Mouse (Mus musculus) frontal cortex, postnatal 10 days (tissue): ENCODE measurements around the gene Tmem255a.

ENCODE experiments used
- DNase-seq, 2 experiments: peaks; one replicate each; pipeline ENCODE4 v3.0.0; 2022; ENCODE audit warnings: low spot score in 2 of 2, mixed read lengths in 1 of 2

The Tmem255a gene

DNA sequence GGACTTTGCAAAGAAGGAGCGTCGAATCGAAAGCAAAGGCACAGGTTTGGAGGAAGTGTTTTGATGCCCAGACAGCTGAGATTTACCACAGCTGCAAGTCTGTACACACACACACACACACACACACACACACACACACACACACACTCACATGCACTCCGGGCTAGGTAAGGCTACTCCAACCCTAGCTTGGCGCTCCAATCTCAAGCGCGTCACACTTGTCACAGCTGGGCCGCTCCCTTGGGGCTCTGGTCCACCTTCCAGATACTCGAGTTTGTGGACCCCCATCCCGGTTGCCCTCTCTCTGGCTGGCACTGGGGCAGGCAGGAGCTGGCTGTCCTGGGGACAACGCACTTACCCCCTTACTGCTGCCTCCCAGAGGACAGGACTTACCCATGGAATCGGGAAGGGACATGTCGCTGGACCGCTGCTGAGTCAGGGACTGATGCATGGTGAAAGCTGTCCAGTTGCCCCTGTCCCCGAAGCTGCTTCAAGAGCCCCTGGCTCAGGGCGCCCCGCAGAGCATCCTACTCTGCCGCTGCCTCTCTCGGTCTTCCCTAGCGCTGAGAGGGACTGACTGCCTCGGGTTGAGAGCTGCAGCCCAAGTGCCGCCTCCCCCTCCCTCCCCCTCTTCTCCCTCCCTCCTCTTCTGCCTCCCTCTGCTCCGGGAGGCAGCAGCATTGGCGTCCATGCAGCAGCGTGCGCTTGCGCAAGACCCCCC, at the start of gene Tmem255a:
Gene Tmem255a, minus strand, starts transcription at position 589 of the 721 bp plus-strand sequence.
- peak in 1 of 2 experiments; percentile 26 for DNase-seq

- no peak for DNase-seq
Observed at GRCm38 (mm10) chrX:38259610-38260009, 7.4 kb upstream of the Tmem255a start.

DNA sequence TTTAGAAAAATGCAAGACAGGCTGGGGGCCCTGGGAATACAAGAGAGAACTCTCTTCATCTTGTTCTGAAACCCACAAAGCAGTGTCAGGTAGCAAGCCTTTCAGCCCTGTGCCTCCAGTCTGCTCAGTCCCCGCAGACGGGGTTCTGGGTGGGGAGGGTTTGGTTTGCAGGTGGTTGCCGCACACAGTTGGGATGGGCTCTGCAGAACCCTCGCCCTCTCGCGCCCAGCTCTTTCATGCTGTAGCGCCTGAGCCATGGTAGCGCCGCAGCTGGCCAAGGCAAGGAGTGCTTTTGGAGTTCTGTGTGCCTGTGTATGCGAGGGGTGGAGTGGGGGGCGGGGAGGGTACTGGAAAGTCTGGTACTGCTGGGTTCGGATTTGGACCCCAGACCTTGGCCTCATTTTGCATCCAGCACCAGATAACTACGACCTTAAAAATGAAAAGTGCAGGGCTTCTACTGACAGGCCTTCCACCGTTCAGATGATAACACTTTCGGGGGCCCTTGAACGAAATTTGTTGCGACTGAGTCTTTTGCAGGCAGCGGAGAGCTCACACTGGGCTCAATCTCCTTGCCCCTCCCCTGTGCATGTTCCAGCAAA, 1.8 kb downstream of the Tmem255a start:
- DNase-seq: no peak

DNA sequence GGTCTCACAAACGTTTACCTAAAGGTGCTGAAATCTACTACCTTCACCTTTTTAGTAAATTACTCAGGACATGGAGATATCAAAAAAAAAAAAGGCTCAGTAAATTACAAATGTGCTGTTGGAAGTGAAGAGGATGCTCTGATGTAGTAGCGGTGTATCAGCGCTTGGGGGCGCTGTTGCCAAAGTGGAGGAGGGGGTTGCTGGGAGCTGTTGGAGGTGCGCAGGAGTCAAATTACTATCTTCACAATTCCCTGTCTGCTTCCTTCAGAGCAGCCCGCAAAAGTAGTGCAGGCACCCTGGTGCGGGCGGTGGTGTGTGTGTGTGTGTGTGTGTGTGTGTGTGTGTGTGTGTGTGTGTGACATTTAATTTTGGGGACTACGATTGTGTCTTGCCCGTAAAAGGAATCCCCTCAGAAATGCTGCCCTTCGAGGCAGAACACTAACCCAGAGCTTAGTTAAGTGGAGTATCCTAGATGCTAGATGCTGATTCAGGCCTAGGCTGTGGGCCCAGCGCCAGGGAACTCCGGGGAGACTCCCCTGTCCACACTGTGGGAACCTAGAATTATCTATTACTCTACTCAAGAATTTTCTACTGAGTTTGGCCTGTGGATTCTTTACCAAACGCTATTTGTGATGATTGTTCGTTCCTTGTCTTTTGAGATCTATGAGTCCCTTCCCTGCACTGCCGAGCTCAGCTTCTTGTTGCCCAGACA, 2.4 kb downstream of the Tmem255a start:
- DNase-seq: peak in 1 of 2 experiments; percentile 31

DNA sequence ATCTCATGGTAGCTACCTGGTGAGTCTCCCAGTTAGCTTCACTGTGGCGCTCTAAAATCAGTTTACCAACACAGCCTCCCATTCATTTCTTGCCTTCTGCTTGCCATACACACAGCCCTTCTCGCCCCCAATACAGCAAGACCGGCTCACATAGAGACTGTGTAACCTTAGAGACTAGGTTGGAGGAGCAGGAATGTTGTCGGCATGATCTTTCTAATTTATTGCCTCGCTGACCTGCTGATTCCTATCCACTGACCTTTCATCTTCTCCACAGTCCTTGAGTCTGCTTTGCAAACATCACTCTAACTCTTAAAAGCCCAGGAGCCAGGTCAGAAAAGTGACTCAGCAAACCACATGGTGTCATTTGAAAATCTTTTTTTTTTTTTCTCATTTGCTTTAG, 4.6 kb downstream of the Tmem255a start:
- no peak for DNase-seq

GRCm38 (mm10) chrX:38247108-38247507, 5.1 kb downstream of the Tmem255a start:
- DNase-seq: no peak

DNA sequence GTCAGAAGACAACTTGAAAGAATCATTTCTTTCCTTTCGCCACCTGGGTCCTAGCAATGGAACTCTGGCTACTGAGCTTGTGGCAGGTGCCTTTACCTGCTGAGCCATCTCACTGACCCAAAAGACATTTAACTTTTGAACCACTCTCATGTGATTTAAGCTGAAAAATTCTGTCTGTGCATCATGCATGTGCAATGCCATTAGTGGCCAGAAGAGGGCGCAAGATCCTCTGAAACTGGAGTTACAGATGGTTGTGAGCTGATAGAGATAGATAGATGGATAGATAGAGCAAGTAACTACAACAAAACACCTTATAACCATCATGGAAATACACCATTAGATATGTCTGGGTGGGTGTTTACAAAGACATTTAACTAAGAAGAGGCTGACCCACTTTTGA, 14.5 kb downstream of the Tmem255a start:
- no peak for DNase-seq

DNA sequence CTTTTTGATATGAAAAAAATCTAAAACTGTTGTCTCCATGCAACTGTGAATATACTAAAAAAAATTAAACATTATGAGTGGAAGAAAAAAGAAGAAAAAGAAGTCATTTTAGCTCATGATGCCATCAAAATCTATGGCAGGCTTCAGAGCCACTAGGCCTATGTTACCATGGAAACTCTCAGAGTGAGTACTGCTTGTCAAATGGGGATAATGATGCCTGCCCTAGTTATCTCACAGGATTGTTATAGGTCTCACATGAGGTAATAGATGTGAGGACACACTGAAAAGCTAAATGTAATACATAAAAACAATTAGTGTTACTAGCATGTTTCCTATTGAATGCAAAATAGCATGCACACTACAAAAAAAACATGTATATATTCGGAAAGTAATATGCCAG, 22.4 kb downstream of the Tmem255a start:
- DNase-seq: no peak

GRCm38 (mm10) chrX:38222757-38223156, 29.5 kb downstream of the Tmem255a start:
- DNase-seq: no peak

DNA sequence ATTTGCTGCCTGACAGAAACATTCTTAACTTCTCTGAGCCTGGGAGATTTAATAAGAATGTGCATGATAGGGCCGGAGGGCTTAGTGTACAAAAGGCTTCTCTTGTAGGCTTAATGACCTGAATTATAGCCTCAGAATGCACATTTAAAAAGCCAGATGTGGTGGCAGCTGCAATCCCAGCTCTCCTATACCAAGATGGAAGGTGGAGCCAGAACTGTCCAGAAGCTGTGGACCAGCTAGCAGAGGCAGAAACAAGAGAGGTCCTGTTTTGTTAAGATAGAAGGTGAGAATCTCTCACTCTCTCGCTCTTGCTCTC, 34.6 kb downstream of the Tmem255a start:
- no peak for DNase-seq

GRCm38 (mm10) chrX:38216986-38217675, 35.1 kb downstream of the Tmem255a start:
- DNase-seq: no peak

- no peak for DNase-seq
Observed at GRCm38 (mm10) chrX:38207392-38207791, 44.8 kb downstream of the Tmem255a start.

- no peak for DNase-seq
Observed at GRCm38 (mm10) chrX:38201816-38202215, 50.4 kb downstream of the Tmem255a start.

DNA sequence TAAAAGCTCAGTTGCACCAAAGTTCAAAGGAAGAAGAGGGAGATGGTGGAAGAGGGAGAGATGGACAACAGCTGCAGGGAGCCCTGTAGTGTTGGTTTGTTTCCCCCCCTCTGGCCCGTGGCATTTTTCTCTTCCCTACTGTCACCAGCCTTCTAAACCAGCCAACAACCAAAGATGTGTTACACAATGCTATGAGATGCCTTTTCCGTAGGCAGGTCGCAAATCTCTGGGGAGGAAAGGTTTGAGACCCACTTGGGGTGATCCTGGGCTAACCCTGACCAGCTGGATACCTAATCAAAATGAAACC, 61.8 kb downstream of the Tmem255a start:
- DNase-seq: no peak

- DNase-seq: peak; percentile 69 to 88
Observed at GRCm38 (mm10) chrX:38189552-38190457, 62.4 kb downstream of the Tmem255a start, which contains the start of gene Zbtb33. Gene Zbtb33, plus strand, starts transcription at chrX:38189793.

- no peak for DNase-seq
Observed at GRCm38 (mm10) chrX:38185520-38185919, 66.7 kb downstream of the Tmem255a start.

DNA sequence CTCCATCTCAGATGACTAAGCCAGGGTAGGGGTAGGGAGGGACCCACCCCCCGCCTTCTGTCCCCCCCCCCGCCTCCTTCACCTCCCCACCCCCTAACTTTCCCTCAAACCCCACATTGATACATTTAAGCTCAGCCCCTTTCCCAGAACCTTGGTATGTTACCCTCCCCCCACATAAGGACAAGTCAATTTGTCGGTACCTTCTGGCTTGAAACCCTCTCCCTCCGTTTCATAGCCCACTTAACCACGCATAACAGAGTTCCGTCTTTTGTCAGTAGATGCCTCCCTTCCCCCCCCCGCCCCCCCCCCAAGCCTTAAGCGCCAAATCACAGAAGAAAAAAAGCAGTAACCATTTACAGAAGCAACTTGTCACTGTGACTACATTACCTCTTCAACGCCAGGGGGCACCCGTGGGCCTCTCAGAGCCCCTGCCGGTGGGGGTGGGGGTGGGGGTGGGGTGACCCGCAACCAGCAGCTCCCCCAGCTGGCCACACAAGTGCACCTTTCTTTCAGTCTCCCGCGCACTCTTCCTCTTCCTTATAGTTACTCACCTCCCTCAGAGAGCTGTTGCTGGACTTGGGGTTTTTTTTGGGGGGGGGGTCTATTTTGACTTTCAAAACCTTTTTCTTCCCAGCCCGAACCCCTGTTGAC, 70.5 kb downstream of the Tmem255a start:
- peak; percentile 29 to 34 for DNase-seq

DNA sequence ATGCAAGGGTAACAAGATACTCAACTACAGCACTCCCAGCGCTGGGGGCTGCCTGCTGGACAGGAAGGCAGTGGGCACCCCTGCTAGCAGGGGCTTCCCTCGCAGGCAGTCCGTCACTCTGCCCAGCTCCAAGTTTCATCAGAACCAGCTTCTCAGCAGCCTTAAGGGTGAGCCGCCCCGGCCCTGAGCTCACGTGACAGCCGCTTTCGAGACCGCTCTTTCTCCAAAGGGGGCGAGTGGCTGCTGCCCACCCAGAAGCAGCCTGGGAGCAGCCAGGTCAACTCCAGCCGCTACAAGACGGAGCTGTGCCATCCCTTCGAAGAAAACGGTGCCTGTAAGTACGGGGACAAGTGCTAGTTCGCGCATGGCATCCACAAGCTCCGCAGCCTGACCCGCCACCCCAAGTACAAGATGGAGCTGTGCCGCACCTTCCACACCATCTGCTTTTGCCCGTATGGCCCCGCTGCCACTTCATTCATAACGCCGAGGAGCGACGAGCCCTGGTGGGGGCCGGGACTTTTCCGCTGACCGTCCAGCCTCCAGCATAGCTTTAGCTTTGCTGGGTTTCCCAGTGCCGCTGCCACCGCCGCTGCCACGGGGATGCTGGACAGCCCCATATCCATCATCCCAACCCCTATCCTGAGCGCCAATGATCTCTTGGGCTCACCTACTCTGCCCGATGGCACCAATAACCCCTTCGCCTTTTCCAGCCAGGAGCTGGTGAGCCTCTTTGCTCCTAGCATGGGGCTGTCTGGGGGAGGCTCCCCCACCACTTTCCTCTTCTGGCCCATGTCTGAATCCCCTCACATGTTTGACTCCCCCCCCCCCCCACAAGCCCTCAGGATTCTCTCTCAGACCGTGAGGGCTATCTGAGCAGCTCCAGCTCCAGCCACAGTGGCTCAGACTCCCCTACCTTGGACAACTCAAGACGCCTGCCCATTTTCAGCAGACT, 71.3 kb downstream of the Tmem255a start:
- no peak for DNase-seq

GRCm38 (mm10) chrX:38179891-38180310, 72.3 kb downstream of the Tmem255a start:
- DNase-seq: peak in 1 of 2 experiments; percentile 35

GRCm38 (mm10) chrX:38166592-38166991, 85.6 kb downstream of the Tmem255a start:
- DNase-seq: no peak
